Mouse (Mus musculus) heart, postnatal 25 days (tissue): ENCODE data around the gene Trp53i13. TPM values are rescaled to one million over a fixed set of nuclear protein-coding genes. Genes with fewer than 3 reads are reported as not detected.

ENCODE experiments used
- DNase-seq: peaks from one replicate; pipeline ENCODE4 v3.0.0; 2022; ENCODE audit warnings: low spot score
- intact Hi-C: fragments of 180-260 bp; cut with DNase I; formaldehyde crosslinking; loops from one replicate; pipeline ENCODE4 v1.15.1; 2025
- total RNA-seq, 2 experiments: library from RNA; stranded (reverse); gene quantifications; 2 replicates each; pipeline ENCODE4 v1.2.3; 2021

The Trp53i13 gene
- total RNA-seq, 2 experiments from 2014 or later = 8.4 to 9.6 TPM

- no peak for DNase-seq
- intact Hi-C loops = no loop called here
These were observed 21.5 kb downstream of the Trp53i13 start for GRCm38 (mm10) chr11:77494344-77494676.

GRCm38 (mm10) chr11:77493512-77494343 lies 22.1 kb downstream of the Trp53i13 start, which contains the start of gene Git1:
TSS of gene Git1 (plus strand) at chr11:77493562.
- intact Hi-C loops = no loop called here

GRCm38 (mm10) chr11:77492911-77493332 lies 22.9 kb downstream of the Trp53i13 start:
- intact Hi-C loops = no loop called here
- peak; percentile 92 for DNase-seq

More at GRCm38 (mm10) chr11:77493512-77494343, 22.1 kb downstream of the Trp53i13 start, which contains the start of gene Git1:
- no peak for DNase-seq

- no peak for DNase-seq
- intact Hi-C loops = no loop called here
These were observed 23.4 kb downstream of the Trp53i13 start for GRCm38 (mm10) chr11:77492311-77492871.

GRCm38 (mm10) chr11:77491502-77492291 lies 24.1 kb downstream of the Trp53i13 start:
- intact Hi-C loops = loop anchor here (1.0 kb wide), 1 partner anchor 10 kb away; no protein-coding TSS in a partner anchor
- DNase-seq = peak; percentile 71

- DNase-seq = peak; percentile 79
- intact Hi-C loops = loop anchor here (1.0 kb wide), 1 partner anchor 10 kb away; no protein-coding TSS in a partner anchor
These were observed 24.7 kb downstream of the Trp53i13 start for GRCm38 (mm10) chr11:77491123-77491501.

- no peak for DNase-seq
- intact Hi-C loops = no loop called here
These were observed 25.3 kb downstream of the Trp53i13 start for GRCm38 (mm10) chr11:77490451-77490850.

DNA sequence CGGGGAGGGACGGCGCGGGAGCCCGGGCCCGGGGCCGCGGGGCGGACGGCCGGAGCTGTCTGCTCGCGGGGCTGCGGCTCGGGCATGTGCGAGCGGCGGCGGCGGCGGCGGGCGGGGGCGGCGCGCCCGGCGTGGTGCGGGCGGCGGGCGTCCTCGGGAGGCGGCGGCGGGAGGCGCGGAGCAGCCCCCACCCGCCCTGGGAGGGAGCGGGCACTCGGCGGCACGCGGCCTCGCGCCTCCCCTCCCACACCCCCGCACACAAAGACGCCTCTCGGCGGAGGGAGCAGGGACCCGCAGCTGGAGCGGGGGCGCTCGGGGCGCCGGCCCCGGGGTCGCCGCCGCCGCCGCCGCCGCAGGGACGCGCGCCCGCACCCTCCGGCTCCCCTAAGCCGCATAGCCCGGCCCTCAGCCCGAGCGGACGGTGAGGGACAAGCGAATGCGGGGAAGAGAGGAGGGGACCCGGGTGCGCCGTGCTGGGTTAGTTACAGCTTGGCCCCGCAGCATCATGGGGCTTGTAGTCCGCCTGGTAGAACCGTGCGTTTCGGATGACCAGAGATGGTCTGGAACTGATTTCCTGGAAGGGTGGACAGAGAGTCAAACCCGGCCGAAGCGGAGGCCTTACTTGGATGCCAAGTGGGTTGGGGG lies 26.1 kb downstream of the Trp53i13 start, which contains the start of gene Ankrd13b:
Ankrd13b (minus strand) TSS at position 88 of the 645 bp plus-strand sequence.
- peak; percentile 49 for DNase-seq
- intact Hi-C loops = loop anchor here (2.0 kb wide), 1 partner anchor 23 kb away; no protein-coding TSS in a partner anchor

- intact Hi-C loops = loop anchor here (2.0 kb wide), 1 partner anchor 22 kb away; no protein-coding TSS in a partner anchor
- DNase-seq = no peak
These were observed 26.8 kb downstream of the Trp53i13 start for GRCm38 (mm10) chr11:77488771-77489581.

GRCm38 (mm10) chr11:77486798-77487197 lies 29.0 kb downstream of the Trp53i13 start:
- DNase-seq = no peak

GRCm38 (mm10) chr11:77485229-77485628 lies 30.6 kb downstream of the Trp53i13 start:
- intact Hi-C loops = no loop called here
- DNase-seq = no peak

More at GRCm38 (mm10) chr11:77486798-77487197, 29.0 kb downstream of the Trp53i13 start:
- intact Hi-C loops = no loop called here

DNA sequence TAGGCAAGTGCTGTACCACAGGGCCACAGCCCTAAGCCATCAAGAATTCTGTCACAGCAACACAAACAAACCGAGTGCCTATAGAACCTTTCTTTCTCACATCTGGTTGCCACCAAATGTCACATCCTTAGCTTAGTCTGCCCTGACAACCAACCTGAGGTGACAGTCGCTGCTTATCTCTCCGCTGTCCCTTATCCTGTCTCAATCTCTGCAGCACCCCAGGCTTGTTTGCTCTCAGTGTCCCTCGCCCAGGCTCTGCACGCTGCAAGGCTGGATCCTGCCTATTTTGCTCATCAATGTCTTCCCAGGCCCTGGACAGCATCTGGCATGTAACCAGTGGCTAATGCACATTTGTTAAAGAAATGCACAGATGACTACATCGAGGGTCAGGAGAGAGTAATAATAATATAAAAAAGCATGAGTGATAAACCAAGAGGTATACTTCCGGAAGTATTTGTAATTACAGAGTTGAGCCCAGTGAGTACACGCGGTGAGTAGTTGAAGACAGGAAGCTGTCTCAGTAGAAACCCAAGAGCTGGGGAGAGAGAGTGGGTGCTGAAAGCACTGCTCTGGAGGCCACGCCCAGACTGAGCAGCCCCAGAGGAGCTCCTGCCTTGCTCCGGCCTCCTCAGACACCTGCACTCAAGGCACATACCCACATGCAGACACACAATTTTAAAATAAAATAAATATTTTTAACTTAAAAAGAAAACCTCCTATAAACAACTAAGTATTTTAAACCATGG lies 32.1 kb downstream of the Trp53i13 start:
- DNase-seq = no peak
- intact Hi-C loops = no loop called here

DNA sequence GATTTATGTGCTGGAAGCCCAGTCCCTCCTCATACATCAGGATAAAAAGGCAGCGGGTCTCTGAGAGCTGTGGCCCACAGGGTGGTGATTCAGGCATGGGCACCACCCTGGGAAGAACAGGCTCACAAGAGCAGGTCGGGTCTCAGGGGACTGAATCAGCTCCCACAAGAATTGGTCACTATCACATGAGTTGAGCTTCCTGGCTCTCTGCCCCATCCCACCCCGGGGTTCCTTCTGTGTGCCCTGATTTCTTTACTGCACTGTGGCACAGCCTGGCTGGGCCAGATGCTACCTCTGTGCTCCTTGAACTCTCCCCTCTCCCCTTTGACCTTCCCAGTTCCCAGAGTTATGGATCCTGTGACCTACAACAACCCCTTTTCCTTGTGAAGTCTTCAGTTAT lies 32.7 kb downstream of the Trp53i13 start:
- intact Hi-C loops = no loop called here

GRCm38 (mm10) chr11:77476895-77477294 lies 38.9 kb downstream of the Trp53i13 start:
- DNase-seq = no peak
- intact Hi-C loops = no loop called here

More for the DNA sequence above, 32.7 kb downstream of the Trp53i13 start:
- DNase-seq = no peak

DNA sequence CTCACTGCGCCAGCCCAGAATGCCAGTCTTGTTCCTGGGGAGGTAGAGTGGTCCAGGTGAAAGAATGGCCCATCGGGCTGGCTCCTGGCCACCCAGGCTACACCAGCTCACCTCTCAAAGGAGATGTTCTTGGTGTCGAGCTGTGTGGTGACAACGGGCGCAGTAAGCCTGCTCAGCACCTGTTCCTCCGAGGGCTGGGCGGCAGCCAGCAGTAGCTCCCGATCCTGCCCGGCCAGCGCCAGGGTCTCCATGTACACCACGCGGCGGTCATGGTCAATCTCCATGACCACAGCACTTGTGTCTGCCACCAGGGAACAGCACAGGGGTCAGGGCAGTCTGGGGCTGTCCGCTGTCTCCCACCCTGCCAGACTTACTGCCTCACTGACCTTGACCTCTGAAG lies 39.6 kb downstream of the Trp53i13 start:
- DNase-seq = no peak
- intact Hi-C loops = no loop called here

- DNase-seq = no peak
- intact Hi-C loops = no loop called here
These were observed 43.0 kb downstream of the Trp53i13 start for GRCm38 (mm10) chr11:77472775-77473174.

DNA sequence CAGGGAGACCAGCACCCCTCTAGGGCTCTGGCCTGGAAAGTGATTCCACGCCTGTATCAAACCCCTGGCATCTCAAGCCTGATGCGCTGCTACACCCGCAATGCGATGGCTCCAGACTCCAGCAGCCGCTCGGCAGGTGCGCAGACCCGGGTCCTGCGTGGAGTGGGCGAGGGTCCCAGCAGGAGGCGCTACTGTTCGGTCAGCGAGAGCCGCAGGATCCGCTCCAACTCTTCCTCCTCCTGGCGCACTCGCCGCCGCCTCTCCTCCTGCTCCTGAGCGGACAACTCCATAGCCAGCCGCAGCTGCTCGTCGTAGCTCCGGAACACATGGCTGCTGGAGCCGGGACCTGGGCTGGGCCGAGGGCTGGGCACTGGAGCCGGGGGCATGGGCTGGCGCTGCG lies 44.4 kb downstream of the Trp53i13 start:
- DNase-seq = no peak
- intact Hi-C loops = no loop called here

GRCm38 (mm10) chr11:77468397-77468796 lies 47.4 kb downstream of the Trp53i13 start:
- intact Hi-C loops = loop anchor here (1.0 to 5.0 kb wide), 2 partner anchors 150 to 366 kb away; no protein-coding TSS in a partner anchor
- no peak for DNase-seq
